Mouse (Mus musculus): Measurements from ENCODE around the gene Slc7a7.

DNA sequence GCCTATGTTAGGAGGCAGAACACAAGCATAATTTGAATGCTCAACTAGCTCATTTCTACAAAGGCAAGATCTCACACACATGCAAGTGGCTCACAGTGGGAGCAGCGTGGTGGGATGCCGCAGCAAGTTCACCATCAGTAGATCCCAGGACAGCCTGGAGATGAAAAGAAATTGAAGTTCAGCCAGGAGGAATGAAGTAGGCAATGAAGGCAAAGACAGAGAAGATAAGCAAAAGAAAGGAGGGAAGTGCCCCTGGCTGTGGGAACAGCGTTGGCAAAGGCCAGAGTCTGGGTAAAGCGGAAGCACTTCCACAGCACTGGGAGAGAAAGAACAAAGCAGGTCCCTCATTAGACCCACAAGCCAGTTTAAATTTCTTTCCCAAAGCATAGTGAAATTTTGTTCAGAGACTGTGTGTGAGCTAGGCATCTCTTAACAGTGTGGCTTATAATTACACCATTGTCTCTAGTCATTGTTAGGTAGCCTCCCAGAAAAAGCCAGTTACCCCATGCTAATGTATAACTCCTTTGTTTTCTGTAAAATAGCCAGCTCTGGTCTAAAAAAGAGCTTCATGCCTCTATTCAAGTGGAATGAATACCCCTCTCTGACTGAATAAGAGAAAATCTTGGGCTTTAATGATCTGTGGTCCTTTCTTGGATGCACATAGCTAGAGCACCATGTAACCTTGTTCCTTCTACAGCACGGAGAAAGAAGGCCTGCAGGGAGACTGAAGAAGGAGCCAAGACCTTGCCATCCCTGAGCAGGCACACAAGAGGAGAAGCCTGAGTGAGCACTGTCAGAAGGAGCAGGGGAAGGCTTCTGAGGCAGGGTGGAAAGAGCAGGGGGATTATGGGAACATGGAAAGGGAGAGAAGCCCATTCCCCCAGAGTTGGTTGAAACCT, 85.2 kb downstream of the Slc7a7 start:
- TF ChIP-seq CTCF (IDR thresholded peaks at IDR 0.05), result no peak
- TF ChIP-seq POLR2A (IDR thresholded peaks at IDR 0.05; ENCODE audit: insufficient read depth, low read depth, low read length), result no peak

Measured in heart, adult 2 months (tissue).